Mouse (Mus musculus): ENCODE data around the gene Cyp2u1.

- no peak for TF ChIP-seq CTCF (IDR thresholded peaks at IDR 0.05)
- TF ChIP-seq EP300 (IDR thresholded peaks at IDR 0.05) = no peak
Observed at GRCm38 (mm10) chr3:131306255-131306654, 3.2 kb upstream of the Cyp2u1 start.

All from lung, postnatal 0 days (tissue).